Mouse (Mus musculus) heart, postnatal 0 days (tissue): ENCODE measurements at regions not wholly inside any gene's neighbourhood (a gene's known extent, or its start where the extent isn't known, plus 50 kb on each side); places are given as distances from the start of the nearest gene placed in this dataset.

Experiments used
- CTCF ChIP-seq: IDR thresholded peaks from 2 replicates; pipeline ENCODE4 v1.5.1; 2016; ENCODE audit warnings: antibody characterized with exemption, control low read depth, low read depth
- EP300 ChIP-seq: IDR thresholded peaks from 2 replicates; pipeline ENCODE4 v1.6.1; 2016; ENCODE audit warnings: antibody characterized with exemption, low read depth

- no peak for TF ChIP-seq CTCF
- TF ChIP-seq EP300: no peak
Observed at GRCm38 (mm10) chr13:80946034-80946433, 62.9 kb downstream of the Arrdc3 start.
